Mouse (Mus musculus): ENCODE measurements around the gene Trappc3.

The Trappc3 gene

DNA sequence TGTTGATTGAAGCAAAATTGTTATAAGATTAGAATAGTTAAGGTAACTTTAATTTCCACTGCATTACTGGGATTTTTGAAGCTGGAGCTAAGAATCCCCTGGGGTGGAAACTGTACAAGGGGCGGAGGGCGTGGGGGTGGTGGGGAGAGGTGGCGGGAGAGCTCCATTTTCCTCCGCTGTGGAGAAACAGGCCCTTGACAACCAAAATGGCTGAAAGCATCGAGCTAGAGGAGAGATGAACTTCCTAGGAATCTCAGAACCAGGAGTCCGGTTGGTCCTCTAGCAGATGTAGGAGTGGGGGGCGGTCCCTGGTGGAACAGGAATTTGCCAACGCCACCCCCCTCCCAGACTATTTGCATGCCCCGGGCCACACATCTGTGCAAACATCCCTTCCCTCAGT lies 19.6 kb downstream of the Trappc3 start:
- no peak for DNase-seq

DNA sequence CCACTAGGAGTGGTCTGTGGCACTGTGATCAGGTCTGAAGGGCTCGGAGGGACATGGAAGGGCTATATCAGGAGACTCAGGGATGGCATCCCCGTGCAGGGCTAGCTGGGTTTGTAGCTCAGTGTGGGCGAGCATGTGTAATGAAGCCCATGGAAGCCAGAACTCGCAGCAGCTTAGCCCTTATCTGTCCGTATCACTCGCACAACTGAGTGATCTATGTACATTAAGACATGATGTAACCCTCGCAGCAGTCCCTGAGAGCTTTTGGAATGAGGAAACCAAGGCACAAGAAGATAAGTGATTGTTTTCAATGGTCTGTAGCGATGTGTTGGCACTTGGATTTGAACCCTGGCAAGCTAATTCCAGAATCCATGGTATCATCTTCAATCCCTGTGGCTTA lies 21.5 kb downstream of the Trappc3 start:
- DNase-seq, result no peak

DNA sequence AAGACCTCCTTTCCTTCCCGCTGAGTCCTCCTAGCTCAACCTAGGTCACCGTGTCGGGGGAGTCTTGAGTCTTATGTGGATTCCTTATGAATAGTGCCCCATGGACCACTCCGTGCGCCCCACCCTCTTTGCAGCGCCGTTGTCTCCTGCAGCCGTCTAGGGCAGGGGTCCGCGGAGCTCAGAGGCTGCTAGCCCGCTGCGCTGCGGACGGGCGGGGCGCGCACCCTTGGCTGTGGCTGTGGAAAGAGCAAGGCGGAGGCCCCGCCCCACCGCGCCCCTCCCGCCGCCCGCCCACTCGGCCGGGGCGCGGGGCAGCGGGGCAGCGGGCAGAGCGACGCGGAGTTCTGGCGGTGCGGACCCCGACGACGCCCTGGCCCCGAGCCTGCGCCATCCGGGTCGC lies 24.4 kb downstream of the Trappc3 start, which contains the start of gene Col8a2:
Col8a2 (plus strand) TSS at position 302 of the 400 bp plus-strand sequence.
- DNase-seq, result peak; percentile 67

DNA sequence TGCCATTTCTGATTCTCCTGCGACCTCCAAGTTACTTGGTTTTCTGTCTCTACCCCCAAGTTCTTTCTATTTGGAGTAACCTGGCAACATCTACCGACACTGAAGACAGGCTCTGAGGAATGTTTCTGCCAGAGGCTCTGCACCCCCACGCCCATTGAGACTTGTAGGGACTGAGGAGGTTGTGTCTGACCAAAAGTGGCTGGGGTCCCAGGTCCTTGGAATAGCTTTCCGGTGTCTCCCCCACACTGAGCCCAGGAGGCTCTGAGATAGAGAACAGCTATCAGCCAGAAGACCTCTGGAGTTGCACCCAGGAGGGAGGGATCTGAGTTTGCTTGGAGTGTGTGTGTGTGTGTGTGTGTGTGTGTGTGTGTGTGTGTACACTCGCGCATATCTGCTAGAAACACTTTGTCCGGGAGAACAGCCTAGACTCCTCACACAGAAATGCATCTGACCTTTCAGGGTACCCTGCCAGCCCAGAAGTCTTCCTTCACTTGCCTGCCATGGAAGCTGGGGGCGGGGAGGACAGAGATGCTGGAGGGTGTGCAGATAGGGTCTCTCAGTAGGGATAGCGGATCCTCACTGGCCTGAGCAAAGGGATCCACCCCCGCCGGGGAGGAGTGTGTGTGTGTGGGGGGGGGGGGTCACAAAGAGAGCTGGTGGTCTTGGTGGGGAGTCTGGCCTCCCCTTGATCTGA lies 25.3 kb downstream of the Trappc3 start:
- DNase-seq, result no peak

DNA sequence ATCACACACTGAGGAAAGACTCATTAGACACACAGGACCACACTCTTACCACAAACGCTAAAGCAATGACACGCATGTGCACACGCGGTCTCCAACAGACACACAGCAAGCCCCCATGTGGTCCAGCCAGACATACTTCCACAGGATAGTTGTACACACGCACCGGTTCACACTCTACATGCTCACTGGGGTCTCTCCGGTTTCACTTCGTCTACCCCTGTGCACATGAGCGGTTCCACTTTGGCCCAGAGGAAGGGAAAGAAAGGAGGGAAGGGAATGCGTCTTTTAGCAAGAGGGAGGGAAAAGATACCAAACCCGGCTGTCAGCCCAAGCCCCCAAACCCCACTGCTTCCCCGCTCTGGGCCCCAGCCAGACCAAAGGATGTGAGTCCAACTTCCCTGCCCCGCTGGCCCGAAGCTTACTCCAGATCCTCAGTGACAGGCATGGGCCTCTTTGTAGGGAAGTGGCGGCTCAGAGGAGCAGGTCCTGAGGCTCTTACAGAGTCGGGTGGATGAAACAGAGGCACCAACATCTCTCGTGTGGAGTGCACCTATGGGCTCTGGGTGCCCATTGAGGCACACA lies 26.1 kb downstream of the Trappc3 start:
- no peak for DNase-seq

DNA sequence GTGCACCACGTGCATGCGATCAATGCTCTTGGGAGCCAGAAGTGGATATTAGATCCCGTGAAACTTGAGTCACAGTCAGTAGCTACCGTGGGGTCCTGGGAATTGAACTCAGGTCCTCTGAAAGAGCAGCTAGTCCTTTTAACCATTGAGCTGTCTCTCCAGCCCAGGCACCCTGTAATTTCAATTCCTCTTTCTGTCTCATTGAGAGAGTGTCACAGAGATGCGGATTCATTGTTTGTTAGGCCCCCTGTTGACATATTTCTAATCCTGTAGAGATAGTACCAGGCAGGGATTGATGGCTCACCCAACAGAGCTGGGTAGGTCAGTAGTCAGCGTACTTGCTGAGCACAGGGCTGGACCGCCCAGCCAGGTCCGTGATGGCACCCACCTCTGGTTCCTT lies 28.2 kb downstream of the Trappc3 start:
- DNase-seq, result no peak

DNA sequence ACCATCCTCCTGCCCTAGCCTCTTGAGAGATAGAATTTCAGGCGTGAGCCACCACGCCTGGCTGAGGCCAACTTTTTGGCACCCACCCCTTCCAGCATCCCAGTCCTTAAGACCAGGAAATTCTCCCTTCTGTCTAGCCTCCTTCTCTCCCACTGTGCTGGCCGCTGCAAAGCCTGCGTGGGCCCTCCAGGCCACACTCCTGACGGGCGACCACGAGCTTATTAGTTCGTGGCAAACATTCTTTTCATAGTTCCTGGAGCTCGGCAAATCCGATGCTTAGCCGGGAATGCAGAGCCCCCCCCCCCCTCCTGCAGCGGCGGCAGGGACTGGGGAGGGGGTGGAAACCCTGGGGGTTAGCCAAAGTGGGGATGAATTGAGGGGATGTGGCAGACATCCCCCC lies 29.1 kb downstream of the Trappc3 start:
- no peak for DNase-seq

DNA sequence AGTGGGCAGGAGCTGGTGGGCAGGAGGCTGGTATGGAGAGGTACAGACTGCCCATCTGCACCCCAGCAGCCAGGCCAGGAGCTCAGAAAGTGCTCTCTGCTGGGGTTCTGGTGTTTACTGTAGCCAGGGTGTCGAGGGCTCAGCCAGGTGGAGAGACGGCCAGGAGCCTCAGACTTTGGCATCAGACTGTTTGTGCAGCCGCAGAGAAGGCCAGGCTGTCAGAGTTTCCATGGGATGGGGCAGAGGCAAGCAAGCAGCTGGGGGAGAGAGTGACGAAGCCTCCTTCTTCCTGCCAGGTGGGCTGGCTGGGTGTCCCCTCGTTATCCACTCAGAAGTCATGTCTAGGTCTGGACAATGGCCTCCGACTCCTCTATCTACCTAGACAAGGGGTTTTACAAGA lies 33.0 kb downstream of the Trappc3 start:
- no peak for DNase-seq

DNA sequence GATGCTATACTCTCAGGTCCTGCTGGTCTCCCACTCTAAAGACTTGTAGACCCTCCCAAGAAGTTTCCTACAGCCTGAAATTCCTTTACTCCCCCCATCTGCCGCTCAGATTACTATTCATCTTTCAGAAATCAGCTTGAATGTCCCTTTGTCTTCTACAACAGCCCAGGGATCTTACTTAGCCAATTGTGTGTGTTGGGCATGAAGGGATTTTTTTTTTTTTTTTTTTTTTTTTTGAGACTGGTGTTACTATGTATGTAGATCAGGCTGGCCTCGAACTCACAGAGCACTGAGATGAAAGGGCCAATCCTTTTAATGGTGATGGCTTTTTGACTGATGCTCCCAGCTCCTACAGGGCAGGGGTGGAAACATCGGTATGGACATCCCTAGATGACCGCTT lies 33.8 kb downstream of the Trappc3 start:
- DNase-seq, result no peak

DNA sequence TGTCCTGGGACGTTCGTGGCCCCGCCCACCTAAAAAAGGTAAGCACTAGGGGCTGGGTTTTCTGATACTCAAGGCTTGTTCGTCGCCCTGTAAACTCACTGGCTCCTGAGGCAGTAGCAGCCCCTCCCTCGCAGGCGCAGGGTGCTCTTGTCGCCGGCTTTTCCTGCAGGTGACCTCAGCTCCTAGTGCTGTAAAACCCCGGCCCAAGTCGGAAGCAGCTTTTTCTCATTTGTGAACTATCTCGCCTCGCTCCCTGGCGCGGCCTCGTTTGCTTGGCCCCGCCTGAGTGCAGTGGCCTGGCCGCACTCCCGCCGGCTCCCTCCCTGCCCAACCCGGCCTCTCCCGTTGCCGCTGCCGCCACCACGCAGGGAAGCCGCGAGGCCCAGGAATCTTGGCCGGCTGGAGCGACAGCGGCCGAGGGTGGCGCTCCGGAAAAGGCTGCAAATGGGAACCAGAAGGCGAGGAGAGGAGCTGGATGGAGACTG lies 34.5 kb downstream of the Trappc3 start:
- peak; percentile 86 for DNase-seq

DNA sequence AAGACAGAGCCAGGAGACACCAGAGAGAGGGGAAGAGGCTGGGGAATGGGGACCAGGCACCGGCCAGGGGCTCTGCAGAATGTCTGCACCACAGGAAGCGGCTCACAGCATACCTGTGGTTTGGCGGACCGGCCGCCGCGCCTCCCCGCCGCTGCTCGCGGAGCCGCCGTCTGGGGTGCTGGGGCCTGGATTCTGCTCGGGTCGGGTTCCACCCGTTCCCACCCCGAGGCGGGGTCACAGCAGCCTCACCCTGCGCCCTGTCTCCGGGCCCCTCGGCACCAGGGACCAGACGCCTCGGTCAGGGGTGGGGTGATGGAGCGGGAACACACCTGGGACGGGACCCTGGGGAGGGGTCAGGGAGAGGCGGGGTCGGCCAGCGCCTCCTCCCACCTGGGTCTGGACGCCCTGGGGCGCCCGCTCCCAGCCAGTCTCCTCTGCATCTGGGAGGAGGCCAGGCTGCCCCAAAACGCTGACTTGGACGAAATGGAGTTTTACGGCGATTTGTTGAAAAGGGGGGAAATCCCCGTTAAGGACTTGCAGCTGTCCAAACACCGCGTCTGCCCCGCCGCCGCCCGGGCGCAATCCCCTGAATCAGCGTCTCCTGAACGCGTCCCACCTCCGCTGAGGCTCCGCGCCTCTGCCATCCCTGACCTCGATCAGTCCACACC lies 38.9 kb downstream of the Trappc3 start:
- peak; percentile 36 for DNase-seq

DNA sequence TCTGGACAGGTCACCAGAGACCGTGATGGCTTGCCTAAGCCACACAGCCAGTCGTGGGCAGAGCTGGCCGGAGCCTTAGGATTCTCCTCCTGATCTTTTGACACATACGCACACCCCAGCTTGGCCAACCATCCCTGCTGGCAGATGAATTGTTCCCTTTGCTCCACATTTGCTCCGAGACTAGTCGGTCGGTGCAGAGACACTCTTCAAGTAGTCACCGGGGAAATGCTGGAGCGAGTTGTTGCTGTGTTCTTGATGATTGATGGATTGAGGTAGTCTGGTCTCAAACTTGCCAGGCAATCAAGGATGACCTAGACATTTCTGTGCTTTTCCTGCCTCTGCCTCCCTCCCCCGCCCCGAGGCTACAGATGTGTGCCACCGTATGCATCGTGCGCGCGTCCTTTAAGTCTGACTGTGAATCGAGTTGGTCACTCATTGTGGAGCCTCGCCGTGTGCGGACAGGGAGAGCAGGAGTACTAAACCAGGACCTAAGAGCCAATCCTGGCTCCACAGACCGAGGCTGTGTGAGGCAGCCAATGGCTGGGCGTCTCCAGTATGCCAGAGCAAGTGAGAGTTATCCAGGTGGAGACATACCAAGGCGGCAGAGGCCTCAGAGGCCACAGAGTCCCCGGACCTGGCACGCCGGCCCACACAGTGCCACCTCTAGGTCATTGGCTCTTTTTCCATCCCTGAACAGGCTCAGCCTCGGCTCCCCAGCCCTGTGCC lies 39.6 kb downstream of the Trappc3 start:
- no peak for DNase-seq

DNA sequence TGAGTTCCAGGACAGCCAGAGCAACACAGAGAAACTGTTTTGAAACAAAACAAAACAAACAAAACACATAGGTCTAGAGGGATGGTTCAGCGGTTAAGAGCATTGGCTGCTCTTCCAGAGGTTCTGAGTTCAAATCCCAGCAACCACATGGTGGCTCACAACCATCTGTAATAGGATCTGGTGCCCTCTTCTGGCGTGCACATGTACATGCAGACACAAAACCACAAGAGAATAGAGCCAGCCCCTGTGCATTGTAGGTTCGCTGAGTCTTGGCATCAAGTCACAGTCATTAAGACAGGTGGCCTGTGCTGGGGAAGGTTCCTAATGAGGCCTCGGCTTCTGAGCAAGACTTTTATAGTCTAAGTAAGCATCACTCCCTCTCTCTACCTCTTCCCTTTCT lies 41.8 kb downstream of the Trappc3 start:
- DNase-seq, result no peak

DNA sequence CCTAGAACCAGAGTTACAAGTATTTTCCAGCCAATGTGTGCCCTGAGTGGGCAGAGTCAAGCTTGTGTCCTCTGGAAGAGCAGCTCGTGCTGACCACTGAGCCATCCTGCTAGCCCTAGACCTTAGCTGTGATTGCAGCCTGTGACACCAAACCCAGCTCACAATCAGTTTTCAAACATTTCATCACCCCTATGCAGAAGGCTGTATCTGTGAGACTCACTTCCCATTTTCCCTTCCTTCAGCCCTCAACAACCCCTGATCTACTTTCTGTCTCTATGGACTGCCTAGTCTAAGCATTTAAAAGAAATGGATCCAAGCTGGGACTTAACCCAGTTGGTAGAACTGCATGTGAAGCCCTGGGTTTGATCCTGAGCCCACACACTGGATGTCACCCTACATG lies 43.3 kb downstream of the Trappc3 start:
- no peak for DNase-seq

DNA sequence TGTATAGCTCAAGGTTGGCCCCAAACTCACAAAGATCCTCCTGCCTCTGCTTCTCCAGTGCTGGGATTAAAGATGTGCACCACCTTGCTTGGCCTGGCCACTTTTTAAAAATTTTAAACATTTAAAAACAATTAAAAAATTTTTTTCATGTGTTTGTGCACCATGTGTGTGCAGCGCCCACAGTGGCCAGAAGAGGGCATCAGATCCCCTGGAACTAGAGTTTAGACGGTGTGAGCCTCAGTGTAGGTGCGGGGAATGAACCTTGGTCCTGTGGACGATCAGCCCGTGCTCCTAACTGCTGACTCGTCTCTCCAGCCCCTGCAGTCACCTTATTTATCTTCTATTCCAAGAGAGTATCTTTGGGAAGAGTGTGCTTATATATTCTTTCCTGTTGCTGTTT lies 43.9 kb downstream of the Trappc3 start:
- DNase-seq, result no peak

DNA sequence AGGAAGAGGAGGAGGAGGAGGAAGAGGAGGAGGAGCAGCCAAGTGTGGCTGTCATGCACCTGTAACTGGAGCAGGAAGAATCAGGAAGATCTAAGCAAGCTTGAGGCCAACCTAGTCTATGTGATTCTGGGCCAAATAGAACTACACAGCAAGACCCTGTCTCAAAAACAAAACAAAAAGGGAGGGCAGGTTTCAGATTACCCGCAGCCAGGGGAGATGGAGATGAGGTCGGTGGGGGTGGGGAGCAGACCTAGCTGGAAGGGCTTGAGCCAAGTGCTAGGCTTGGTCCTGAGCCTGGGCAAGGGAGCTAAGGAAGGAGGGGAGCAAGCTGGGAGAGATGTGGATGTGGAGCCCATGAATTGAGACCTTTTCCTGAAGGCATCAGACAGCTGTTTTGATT lies 44.7 kb downstream of the Trappc3 start:
- no peak for DNase-seq

DNA sequence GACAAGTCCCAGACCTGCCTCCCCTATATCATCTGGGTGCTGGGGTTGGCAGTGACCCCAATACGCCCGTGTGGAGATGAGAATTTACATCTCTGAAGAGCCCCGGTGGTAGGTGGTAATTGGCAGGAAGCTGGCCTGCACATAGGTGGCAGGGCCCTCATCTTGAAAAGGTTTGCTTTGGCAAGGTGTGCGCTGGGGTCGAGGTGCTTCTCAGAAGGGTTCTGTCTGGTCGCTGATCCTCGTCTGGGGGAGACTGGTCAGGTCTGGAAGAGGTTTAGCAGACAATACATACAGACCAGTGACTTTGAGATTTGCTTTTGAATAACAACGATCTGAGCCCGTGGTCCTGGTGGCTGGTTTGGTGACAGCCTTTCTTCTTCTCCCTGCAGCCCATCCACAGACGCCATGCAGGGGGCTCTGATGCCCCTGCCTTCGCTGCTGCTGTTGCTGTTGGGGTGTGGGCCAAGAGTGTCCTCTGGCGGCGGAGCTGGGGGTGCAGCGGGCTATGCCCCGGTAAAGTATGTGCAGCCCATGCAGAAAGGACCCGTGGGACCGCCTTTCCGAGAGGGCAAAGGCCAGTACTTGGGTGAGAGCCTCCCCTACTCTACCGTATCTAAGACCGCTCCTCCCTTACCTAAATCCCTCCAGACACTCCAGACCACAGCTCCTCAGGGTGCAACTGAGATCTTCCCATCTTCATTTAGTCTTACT lies 47.2 kb downstream of the Trappc3 start:
- DNase-seq, result peak; percentile 59

DNA sequence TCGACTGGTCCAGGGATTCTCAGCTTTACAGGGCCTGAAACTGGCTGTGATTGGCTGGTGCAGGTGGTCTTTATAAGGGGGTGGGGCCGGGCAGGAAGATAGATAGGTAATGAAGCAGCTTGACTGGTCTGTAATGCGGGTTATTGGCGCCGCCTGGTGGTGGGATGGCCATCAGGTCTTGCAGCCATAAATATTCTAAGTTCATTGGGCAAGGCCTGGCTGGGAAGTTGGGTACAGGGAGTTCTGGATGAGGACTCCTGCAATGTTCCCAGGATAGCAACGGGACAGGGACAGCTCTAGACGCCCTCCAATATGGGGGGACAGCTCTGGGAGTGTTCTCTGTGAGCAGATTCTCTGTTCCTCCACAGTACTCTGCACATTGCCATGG lies 47.8 kb downstream of the Trappc3 start:
- DNase-seq, result peak; percentile 93

DNA sequence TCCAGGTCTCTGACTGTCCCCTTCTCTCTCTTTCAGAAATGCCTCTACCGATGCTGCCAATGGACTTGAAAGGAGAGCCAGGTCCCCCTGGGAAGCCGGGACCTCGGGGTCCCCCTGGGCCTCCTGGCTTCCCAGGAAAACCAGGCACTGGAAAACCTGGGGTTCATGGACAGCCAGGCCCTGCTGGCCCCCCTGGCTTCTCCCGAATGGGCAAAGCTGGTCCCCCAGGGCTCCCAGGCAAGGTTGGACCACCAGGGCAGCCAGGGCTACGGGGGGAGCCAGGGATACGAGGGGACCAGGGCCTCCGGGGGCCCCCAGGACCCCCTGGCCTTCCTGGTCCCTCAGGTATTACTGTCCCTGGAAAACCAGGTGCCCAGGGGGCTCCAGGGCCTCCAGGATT lies 48.2 kb downstream of the Trappc3 start:
- DNase-seq, result no peak

DNA sequence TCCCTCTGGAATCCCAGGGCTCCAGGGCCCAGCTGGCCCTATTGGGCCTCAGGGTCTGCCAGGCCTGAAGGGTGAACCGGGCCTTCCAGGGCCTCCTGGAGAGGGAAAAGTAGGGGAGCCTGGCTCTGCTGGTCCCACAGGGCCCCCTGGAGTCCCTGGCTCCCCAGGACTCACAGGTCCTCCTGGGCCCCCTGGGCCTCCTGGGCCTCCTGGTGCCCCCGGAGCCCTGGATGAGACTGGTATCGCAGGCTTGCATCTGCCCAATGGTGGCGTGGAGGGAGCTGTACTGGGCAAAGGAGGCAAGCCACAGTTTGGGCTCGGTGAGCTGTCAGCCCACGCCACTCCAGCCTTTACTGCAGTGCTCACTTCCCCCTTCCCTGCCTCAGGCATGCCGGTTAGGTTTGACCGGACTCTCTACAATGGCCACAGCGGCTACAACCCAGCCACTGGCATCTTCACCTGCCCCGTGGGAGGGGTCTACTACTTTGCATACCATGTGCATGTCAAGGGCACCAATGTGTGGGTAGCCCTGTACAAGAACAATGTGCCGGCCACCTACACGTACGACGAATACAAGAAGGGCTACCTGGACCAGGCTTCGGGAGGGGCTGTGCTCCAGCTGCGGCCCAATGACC lies 49.6 kb downstream of the Trappc3 start:
- no peak for DNase-seq

DNA sequence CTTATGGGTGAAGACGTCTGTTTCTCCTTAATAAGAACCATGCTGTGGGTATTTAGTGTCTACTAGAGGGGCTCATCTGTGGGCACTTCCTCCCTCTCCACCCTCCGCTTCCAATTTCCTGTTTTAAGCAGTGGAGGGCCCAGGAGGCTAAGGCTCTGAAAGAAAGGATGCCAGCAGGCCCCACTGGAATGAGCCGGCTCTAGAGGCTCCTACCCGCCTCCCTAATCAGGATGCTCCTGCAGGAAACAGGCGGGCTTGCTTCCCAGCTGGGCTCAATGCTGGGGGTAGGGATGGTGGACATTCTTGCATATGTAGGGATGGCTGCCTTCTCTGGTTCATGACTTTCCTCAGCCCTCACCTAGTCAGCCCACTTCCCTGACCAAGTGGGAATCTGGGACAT lies 51.1 kb downstream of the Trappc3 start:
- DNase-seq, result no peak

DNA sequence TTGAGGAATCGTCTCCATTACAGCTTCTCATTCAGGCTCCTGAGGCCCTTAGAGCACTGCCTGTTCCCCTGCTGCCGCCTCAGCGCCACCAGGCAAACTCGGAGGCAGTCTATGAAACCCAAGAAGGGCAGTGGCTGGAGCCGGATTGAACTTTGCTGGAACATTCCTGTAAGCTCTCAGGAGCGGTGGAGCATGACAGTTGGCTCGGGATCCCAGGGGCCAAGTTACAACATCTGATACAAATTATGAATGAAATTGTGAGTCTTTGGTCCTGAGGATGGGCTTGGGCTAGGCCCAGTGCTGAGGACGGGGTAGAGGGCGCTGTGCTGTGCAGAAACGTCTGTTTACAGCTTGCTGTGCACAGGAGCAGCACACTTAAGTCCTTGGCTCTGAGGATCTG lies 52.3 kb downstream of the Trappc3 start:
- DNase-seq, result peak; percentile 75
